Mouse (Mus musculus): ENCODE measurements around the gene C1d.
A peak's percentile ranks its signal among the peaks of the same experiment; 100 is the strongest.
"Not testable (repeated sequence)": the region's sequence is repeated elsewhere in the genome, so short reads cannot be mapped to it uniquely, and the experiment has no call there.

Gene C1d

GRCm38 (mm10) chr11:17257443-17257842 lies at the start of gene C1d:
Gene C1d (plus strand): TSS chr11:17257579.
- peak; percentile 82 for DNase-seq (ENCODE audit: low read depth)

GRCm38 (mm10) chr11:17211258-17212140 lies 45.9 kb upstream of the C1d start, which contains the start of gene Pno1:
Gene Pno1 (minus strand): TSS chr11:17211568.
- peak; percentile 93 for DNase-seq (ENCODE audit: low read depth)

GRCm38 (mm10) chr11:17212141-17212495 lies 45.3 kb upstream of the C1d start:
- peak; percentile 4 for DNase-seq (ENCODE audit: low read depth)

GRCm38 (mm10) chr11:17212903-17213509 lies 44.4 kb upstream of the C1d start:
- DNase-seq (ENCODE audit: low read depth): no peak

- DNase-seq (ENCODE audit: low read depth): no peak
Measured at GRCm38 (mm10) chr11:17215475-17215874, 41.9 kb upstream of the C1d start.

GRCm38 (mm10) chr11:17221126-17221525 lies 36.3 kb upstream of the C1d start:
- DNase-seq (ENCODE audit: low read depth): no peak

- no peak for DNase-seq (ENCODE audit: low read depth)
Measured at GRCm38 (mm10) chr11:17232792-17233191, 24.6 kb upstream of the C1d start.

- DNase-seq (ENCODE audit: low read depth): no peak
Measured at GRCm38 (mm10) chr11:17236449-17237037, 20.8 kb upstream of the C1d start.

GRCm38 (mm10) chr11:17238598-17238997 lies 18.8 kb upstream of the C1d start:
- not testable (repeated sequence) for DNase-seq (ENCODE audit: low read depth)

- no peak for DNase-seq (ENCODE audit: low read depth)
Measured at GRCm38 (mm10) chr11:17248715-17249114, 8.7 kb upstream of the C1d start.

GRCm38 (mm10) chr11:17256813-17257365 lies 490 bp upstream of the C1d start:
- no peak for DNase-seq (ENCODE audit: low read depth)

- DNase-seq (ENCODE audit: low read depth): no peak
Measured at GRCm38 (mm10) chr11:17257861-17258260, 482 bp downstream of the C1d start.

- no peak for DNase-seq (ENCODE audit: low read depth)
Measured at GRCm38 (mm10) chr11:17267176-17267575, 9.8 kb downstream of the C1d start.

- no peak for DNase-seq (ENCODE audit: low read depth)
Measured at GRCm38 (mm10) chr11:17268801-17269200, 11.4 kb downstream of the C1d start.

GRCm38 (mm10) chr11:17279959-17280358 lies 22.6 kb downstream of the C1d start:
- peak; percentile 53 for DNase-seq (ENCODE audit: low read depth)

GRCm38 (mm10) chr11:17284055-17284454 lies 26.7 kb downstream of the C1d start:
- no peak for DNase-seq (ENCODE audit: low read depth)

- no peak for DNase-seq (ENCODE audit: low read depth)
Measured at GRCm38 (mm10) chr11:17288884-17289283, 31.5 kb downstream of the C1d start.

GRCm38 (mm10) chr11:17306007-17306891 lies 48.9 kb downstream of the C1d start:
- peak; percentile 27 for DNase-seq (ENCODE audit: low read depth)

GRCm38 (mm10) chr11:17307457-17307856 lies 50.1 kb downstream of the C1d start:
- no peak for DNase-seq (ENCODE audit: low read depth)

All from fibroblast of lung, adult 2 months (primary cell).